Mouse (Mus musculus) embryonic fibroblast, embryonic 13.5 days (primary cell): Measurements from ENCODE around the gene 1110032A03Rik.

ENCODE experiments used
- CTCF ChIP-seq: IDR thresholded peaks from 2 replicates; pipeline ENCODE4 v1.5.1; 2011; ENCODE audit warnings: mild to moderate bottlenecking, control low read depth, low read length, moderate library complexity, borderline replicate concordance; ENCODE audit not compliant: insufficient read depth
- POLR2A ChIP-seq: IDR thresholded peaks from 2 replicates; pipeline ENCODE4 v1.6.1; 2011; ENCODE audit warnings: low read depth, mild to moderate bottlenecking, control low read depth, low read length, moderate library complexity

GRCm38 (mm10) chr9:50727925-50728651, 47.2 kb downstream of the 1110032A03Rik start:
- TF ChIP-seq CTCF (no peak), POLR2A (peak; percentile 15; the same call in 1 of the 2 replicates)
